Mouse (Mus musculus) embryonic fibroblast, embryonic 13.5 days (primary cell): ENCODE measurements around the gene Dnaja3. TPM values are rescaled to one million over a fixed set of nuclear protein-coding genes. Genes with fewer than 3 reads are reported as not detected.

ENCODE experiments used
- H3K27ac ChIP-seq: 2 replicates; pipeline ENCODE4 v1.5.1; 2012; ENCODE audit warnings: low read length, control low read depth, inconsistent platforms; ENCODE audit not compliant: insufficient read depth
- H3K4me1 ChIP-seq: 2 replicates; pipeline ENCODE4 v1.6.1; 2011; ENCODE audit warnings: low read length; ENCODE audit not compliant: control insufficient read depth, insufficient read depth
- H3K4me3 ChIP-seq: 2 replicates; pipeline ENCODE4 v1.5.1; 2011; ENCODE audit warnings: mild to moderate bottlenecking, control low read depth, low read length; ENCODE audit not compliant: insufficient read depth
- CTCF ChIP-seq: IDR thresholded peaks from 2 replicates; pipeline ENCODE4 v1.5.1; 2011; ENCODE audit warnings: mild to moderate bottlenecking, control low read depth, low read length, moderate library complexity, borderline replicate concordance; ENCODE audit not compliant: insufficient read depth
- POLR2A ChIP-seq: IDR thresholded peaks from 2 replicates; pipeline ENCODE4 v1.6.1; 2011; ENCODE audit warnings: low read depth, mild to moderate bottlenecking, control low read depth, low read length, moderate library complexity
- polyA plus RNA-seq: library from polyadenylated mRNA; stranded (reverse); fragments of >200 nt; gene quantifications from 2 replicates; pipeline ENCODE4 v1.2.4, GENCODE M21; 2011; ENCODE audit warnings: low read depth; ENCODE audit not compliant: missing spikeins, insufficient read length

Dnaja3 gene
- polyA plus RNA-seq, 1 experiment: 47.6 TPM

GRCm38 (mm10) chr16:4658781-4659245 is 19.0 kb downstream of the Dnaja3 start:
- Histone ChIP-seq H3K4me1 (peaks cover 13% of the 10 kb centered on the region; the same call in 1 of the 2 replicates), H3K27ac (peak overlapping the region; percentile 96), H3K4me3 (no peak overlapping the region)
- TF ChIP-seq CTCF (no peak), POLR2A (no peak)

GRCm38 (mm10) chr16:4659326-4659725 is 19.5 kb downstream of the Dnaja3 start:
- H3K4me1 ChIP-seq: peaks cover 13% of the 10 kb centered on the region; the same call in 1 of the 2 replicates
- H3K4me3 ChIP-seq: no peak overlapping the region
- H3K27ac ChIP-seq: peak overlapping the region; percentile 96
- TF ChIP-seq CTCF (no peak), POLR2A (no peak)

DNA sequence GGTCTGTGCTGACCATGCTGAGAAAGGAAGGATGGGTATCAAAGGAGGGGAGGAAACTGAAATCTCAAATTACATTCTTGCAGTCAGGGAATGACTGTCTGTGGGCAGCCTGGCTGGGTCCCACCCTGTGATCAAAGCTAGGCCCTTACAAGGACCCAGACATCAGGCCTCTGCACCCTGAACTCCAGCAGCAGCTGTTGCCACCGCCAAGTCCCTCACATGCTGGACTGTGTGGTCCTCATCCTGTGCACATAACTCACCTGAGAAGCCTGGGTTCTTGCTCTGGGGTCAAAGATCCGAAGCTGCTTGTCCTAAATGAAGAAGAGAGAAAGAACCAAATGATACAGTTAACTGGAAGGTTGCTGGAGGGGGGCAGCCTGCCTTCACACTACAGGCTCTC is 21.8 kb downstream of the Dnaja3 start:
- peaks cover 9% of the 10 kb centered on the region; the same call in 1 of the 2 replicates for H3K4me1 ChIP-seq
- H3K27ac ChIP-seq: no peak overlapping the region
- H3K4me3 ChIP-seq: no peak overlapping the region
- TF ChIP-seq CTCF (no peak), POLR2A (no peak)

- Histone ChIP-seq H3K4me3 (no peak overlapping the region), H3K4me1 (peaks cover 7% of the 10 kb centered on the region; the same call in 1 of the 2 replicates), H3K27ac (no peak overlapping the region)
- TF ChIP-seq CTCF: no peak
- TF ChIP-seq POLR2A: no peak
Observed at GRCm38 (mm10) chr16:4663806-4664205, 24.0 kb downstream of the Dnaja3 start.

GRCm38 (mm10) chr16:4665726-4666125 is 25.9 kb downstream of the Dnaja3 start:
- TF ChIP-seq CTCF (no peak), POLR2A (no peak)
- Histone ChIP-seq H3K27ac (no peak overlapping the region), H3K4me3 (no peak overlapping the region), H3K4me1 (peaks cover 3% of the 10 kb centered on the region; the same call in 1 of the 2 replicates)

DNA sequence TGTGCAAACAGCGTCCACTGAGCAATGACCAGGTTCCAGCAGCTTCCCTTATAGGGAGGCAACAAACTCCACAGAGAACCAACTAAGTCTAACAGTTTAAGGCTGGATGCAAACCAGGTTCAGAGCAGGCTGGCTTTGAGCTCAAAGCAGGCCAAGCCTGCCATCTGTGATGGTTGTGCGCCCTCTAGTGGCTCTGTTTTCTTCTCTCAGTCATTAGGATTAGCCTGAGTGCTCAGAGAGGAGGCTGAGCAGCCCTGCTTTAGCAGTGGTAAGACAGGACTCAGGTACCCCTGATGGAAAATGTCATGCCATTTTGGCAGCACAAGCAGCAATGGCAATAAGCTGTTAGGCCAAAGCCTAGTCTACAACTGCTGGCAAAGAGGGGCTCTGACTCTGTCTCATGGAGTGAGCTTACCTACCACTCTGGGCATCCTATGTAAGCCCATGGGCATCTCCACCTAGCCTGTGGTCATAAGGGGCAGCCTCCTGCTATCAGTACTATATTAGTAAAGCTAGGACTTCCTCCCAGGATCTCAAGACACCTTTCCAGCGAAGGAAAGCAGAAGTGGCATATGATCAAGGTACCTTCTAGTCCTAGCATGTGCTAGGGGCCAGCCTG is 27.5 kb downstream of the Dnaja3 start:
- Histone ChIP-seq H3K4me3 (no peak overlapping the region), H3K4me1 (no peaks in the 10 kb centered on the region), H3K27ac (no peak overlapping the region)
- peak; percentile 89 for TF ChIP-seq CTCF
- no peak for TF ChIP-seq POLR2A

DNA sequence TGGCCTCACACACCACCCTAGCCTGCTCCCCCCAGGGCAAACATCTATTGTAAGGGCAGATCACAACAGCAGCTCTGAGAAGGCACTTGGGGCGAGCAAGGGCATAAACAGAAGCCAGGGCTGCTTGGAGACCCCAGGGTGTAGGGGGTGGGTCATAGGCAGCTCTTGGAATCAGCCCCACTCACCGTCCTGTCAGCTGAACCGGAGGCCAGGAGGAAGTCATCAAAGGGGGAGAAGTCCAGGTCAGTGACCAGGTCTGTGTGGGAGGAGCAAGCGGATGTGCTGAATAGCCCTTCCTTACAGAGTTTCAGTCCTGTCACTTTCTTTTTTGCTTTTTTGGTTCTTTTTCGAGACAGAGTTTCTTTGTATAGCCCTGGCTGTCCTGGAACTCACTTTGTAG is 30.5 kb downstream of the Dnaja3 start:
- Histone ChIP-seq H3K4me1 (no peaks in the 10 kb centered on the region), H3K27ac (no peak overlapping the region), H3K4me3 (no peak overlapping the region)
- no peak for TF ChIP-seq POLR2A
- TF ChIP-seq CTCF: no peak

- no peak overlapping the region for H3K4me3 ChIP-seq
- TF ChIP-seq POLR2A: no peak
- no peak for TF ChIP-seq CTCF
- H3K27ac ChIP-seq: no peak overlapping the region
- H3K4me1 ChIP-seq: no peaks in the 10 kb centered on the region
Observed at GRCm38 (mm10) chr16:4674091-4674490, 34.3 kb downstream of the Dnaja3 start.

DNA sequence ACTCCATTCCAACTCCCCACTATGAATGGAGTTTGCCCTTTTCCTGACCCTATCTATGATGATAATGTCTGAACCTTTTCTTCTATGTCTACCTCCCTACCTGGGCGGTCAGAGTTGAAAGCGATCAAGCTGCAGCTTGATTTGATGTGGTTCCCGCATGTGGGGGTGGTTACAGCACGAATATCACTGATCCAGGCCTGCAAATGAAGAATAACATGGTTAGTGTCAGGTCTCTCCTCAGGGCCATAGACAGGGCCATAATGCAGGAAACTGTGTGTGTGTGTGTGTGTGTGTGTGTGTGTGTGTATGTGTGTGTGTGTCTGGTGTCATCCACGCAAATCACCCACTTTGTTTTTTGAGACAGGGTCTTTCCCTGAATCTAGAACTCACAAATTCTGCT is 37.0 kb downstream of the Dnaja3 start:
- H3K4me3 ChIP-seq: no peak overlapping the region
- TF ChIP-seq POLR2A (no peak), CTCF (no peak)
- H3K27ac ChIP-seq: no peak overlapping the region
- H3K4me1 ChIP-seq: no peaks in the 10 kb centered on the region

DNA sequence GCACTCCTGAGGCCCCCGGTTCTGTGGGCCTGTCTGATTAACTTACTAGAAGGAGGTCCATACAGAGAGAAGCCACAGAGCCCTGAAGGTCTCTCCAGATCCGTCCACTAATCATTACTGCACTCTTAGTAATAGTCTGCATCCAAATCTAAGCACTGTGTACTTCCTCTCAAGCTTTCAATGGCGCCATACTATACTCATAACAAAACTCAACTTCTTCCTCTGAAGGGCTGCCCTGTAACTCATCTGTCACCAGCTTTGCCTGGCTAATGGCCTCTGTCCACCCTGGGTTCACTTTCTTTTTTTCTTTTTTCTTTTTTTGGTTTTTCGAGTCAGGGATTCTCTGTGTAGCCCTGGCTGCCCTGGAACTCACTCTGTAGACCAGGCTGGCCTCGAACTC is 38.3 kb downstream of the Dnaja3 start:
- TF ChIP-seq POLR2A (no peak), CTCF (no peak)
- peak overlapping the region; percentile 86 for H3K4me3 ChIP-seq
- 0 out of 2 replicates have a peak, but pooled peaks cover 5% of the 10 kb centered on the region for H3K4me1 ChIP-seq
- H3K27ac ChIP-seq: no peak overlapping the region
